ENCODE assay signal across 14 mouse cellular contexts in the genomic region with DNA sequence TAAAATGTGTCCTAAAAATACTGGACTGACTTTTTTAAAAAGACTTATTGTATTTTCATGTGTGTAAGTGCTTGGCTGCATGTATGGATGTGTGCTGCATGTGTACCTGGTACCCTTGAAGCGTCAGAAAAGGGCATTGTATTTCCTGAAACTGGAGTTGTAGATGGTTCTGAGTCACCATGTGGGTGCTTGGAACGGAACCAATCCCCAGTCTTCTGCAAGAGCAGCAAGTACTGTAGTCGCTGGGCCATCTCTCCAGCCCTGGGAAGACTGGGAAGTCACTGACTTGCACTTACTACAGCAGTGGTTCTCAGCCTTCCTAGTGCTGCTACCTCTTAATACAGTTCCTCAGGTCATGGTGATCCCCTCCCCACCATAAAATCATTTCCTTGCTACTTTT.
"Had no signal": no experiment of that assay in that cellular context is flagged by ENCODE, and none has a peak within 500 bp of the region (broad histone marks: within the 10 kb centered on the region; RNA-seq: fewer than 3 reads in every experiment).

No protein-coding gene starts in this region.

- H3K4me1 ChIP-seq: midbrain, embryonic 15.5 days; neural tube, embryonic 12.5 days had no signal

- H3K4me2 ChIP-seq: kidney, embryonic 15.5 days; limb, embryonic 13.5 days; liver, embryonic 11.5 days; lung, embryonic 14.5 days; midbrain, embryonic 11.5 days; midbrain, embryonic 15.5 days; neural tube, embryonic 12.5 days had no signal

- H3K9ac ChIP-seq: kidney, embryonic 15.5 days; limb, embryonic 13.5 days; lung, embryonic 14.5 days; midbrain, embryonic 15.5 days; neural tube, embryonic 12.5 days had no signal

- H3K36me3 ChIP-seq: kidney, embryonic 15.5 days; limb, embryonic 13.5 days; midbrain, embryonic 15.5 days; neural tube, embryonic 12.5 days had no signal

- DNase-seq: kidney, postnatal 25 days; left cerebral cortex, postnatal 4 days; lung, embryonic 14.5 days; lung, postnatal 10 days; right cerebral cortex, postnatal 25 days; thymus, postnatal 36 days had no signal

- H3K4me3 ChIP-seq: kidney, embryonic 15.5 days; limb, embryonic 13.5 days; midbrain, embryonic 15.5 days; neural tube, embryonic 12.5 days had no signal

- H3K27me3 ChIP-seq: kidney, embryonic 15.5 days; limb, embryonic 13.5 days; megakaryocyte, embryonic 14.5 days; midbrain, embryonic 15.5 days; neural tube, embryonic 12.5 days had no signal

- H3K27ac ChIP-seq: kidney, embryonic 15.5 days; limb, embryonic 13.5 days; macrophage; midbrain, embryonic 15.5 days; neural tube, embryonic 12.5 days had no signal

- H3K9me3 ChIP-seq: kidney, embryonic 15.5 days; limb, embryonic 13.5 days; megakaryocyte, embryonic 14.5 days; midbrain, embryonic 15.5 days; neural tube, embryonic 12.5 days had no signal

- ATAC-seq: midbrain, embryonic 15.5 days had no signal
